Mouse (Mus musculus) heart, embryonic 15.5 days (tissue): ENCODE results near the gene Mov10. TPM values are rescaled to one million over a fixed set of nuclear protein-coding genes. Genes with fewer than 3 reads are reported as not detected.

ENCODE experiments used
- ATAC-seq: fragments of 200-750 bp; cut with Nextera tagmentation; replicated peaks from 2 replicates; pipeline ENCODE4 v1.8.0; 2017; ENCODE audit warnings: low read depth, moderate TSS enrichment; ENCODE audit not compliant: insufficient number of reproducible peaks, insufficient read depth, low FRiP score
- H3K27ac ChIP-seq: fragments of 300-500 bp; sonication (generic); 2 replicates; pipeline ENCODE4 v1.5.1; 2015; ENCODE audit warnings: mild to moderate bottlenecking, inconsistent platforms
- H3K27me3 ChIP-seq: fragments of 300-500 bp; sonication (generic); 2 replicates; pipeline ENCODE4 v1.6.1; 2015; ENCODE audit warnings: inconsistent platforms
- H3K36me3 ChIP-seq: fragments of 300-500 bp; sonication (generic); 2 replicates; pipeline ENCODE4 v1.6.1; 2015; ENCODE audit warnings: mild to moderate bottlenecking, inconsistent platforms
- H3K4me1 ChIP-seq: fragments of 300-500 bp; sonication (generic); replicated peaks from 2 replicates; pipeline ENCODE4 v1.6.1; 2015; ENCODE audit warnings: inconsistent platforms
- H3K4me2 ChIP-seq: fragments of 300-500 bp; sonication (generic); 2 replicates; pipeline ENCODE4 v1.6.1; 2015; ENCODE audit warnings: inconsistent platforms, mild to moderate bottlenecking, moderate library complexity
- H3K4me3 ChIP-seq: fragments of 300-500 bp; sonication (generic); 2 replicates; pipeline ENCODE4 v1.5.1; 2015; ENCODE audit warnings: mild to moderate bottlenecking, inconsistent platforms
- H3K9ac ChIP-seq: fragments of 300-500 bp; sonication (generic); 2 replicates; pipeline ENCODE4 v1.6.1; 2015; ENCODE audit warnings: mild to moderate bottlenecking, inconsistent platforms
- H3K9me3 ChIP-seq: fragments of 300-500 bp; sonication (generic); replicated peaks from 2 replicates; pipeline ENCODE4 v1.6.1; 2016; ENCODE audit warnings: inconsistent platforms
- WGBS: fragments of 180-500 bp; shearing (Covaris S2); methylation state at CpG from one replicate; pipeline ENCODE4 v1.1.7; 2015; ENCODE audit warnings: mixed read lengths; 5-methylcytosine and 5-hydroxymethylcytosine counted together
- polyA plus RNA-seq: library from polyadenylated mRNA; unstranded; fragments of >200 nt; fragmentation: Nextera tagmentation; extraction: Ambion mirVana; gene quantifications from 2 replicates; pipeline ENCODE4 v1.2.1, GENCODE M21; 2015

The Mov10 gene
- polyA plus RNA-seq, 1 experiment from 2014 or later, result 24.4 TPM

- no peaks in the 10 kb centered on the region for H3K27me3 ChIP-seq
- no peak overlapping the region for H3K4me3 ChIP-seq
- no peak; the same call in 1 of the 2 replicates for ATAC-seq
- no peak overlapping the region for H3K9ac ChIP-seq
- WGBS, result 42% methylated on average over 9 of the region's 9 CpGs
- peaks cover 14% of the 10 kb centered on the region for H3K4me1 ChIP-seq
- no peaks in the 10 kb centered on the region for H3K9me3 ChIP-seq
- 0 out of 2 replicates have a peak overlapping the region, but pooled peaks have one; percentile 24 for H3K27ac ChIP-seq
- H3K36me3 ChIP-seq, result peaks cover 42% of the 10 kb centered on the region
- no peak overlapping the region for H3K4me2 ChIP-seq
Observed at GRCm38 (mm10) chr3:104805539-104805938, 12.8 kb downstream of the Mov10 start.

- Histone ChIP-seq H3K9ac (no peak overlapping the region), H3K4me2 (no peak overlapping the region), H3K36me3 (peaks cover 55% of the 10 kb centered on the region), H3K27me3 (no peaks in the 10 kb centered on the region), H3K4me3 (no peak overlapping the region), H3K4me1 (peaks cover 14% of the 10 kb centered on the region), H3K27ac (no peak overlapping the region), H3K9me3 (no peaks in the 10 kb centered on the region)
- ATAC-seq, result no peak
- 94% methylated on average over 10 of the region's 10 CpGs for WGBS
Observed at GRCm38 (mm10) chr3:104804312-104804711, 14.1 kb downstream of the Mov10 start.

GRCm38 (mm10) chr3:104801481-104801880, 16.9 kb downstream of the Mov10 start:
- no peak overlapping the region for H3K27ac ChIP-seq
- no peaks in the 10 kb centered on the region for H3K9me3 ChIP-seq
- H3K4me3 ChIP-seq, result no peak overlapping the region
- peaks cover 12% of the 10 kb centered on the region for H3K4me1 ChIP-seq
- no peaks in the 10 kb centered on the region for H3K27me3 ChIP-seq
- no peak overlapping the region for H3K9ac ChIP-seq
- 88% methylated on average over 6 of the region's 6 CpGs for WGBS
- H3K4me2 ChIP-seq, result no peak overlapping the region
- peaks cover 72% of the 10 kb centered on the region for H3K36me3 ChIP-seq
- ATAC-seq, result no peak

- Histone ChIP-seq H3K9ac (no peak overlapping the region), H3K9me3 (no peaks in the 10 kb centered on the region), H3K4me2 (no peak overlapping the region), H3K27me3 (no peaks in the 10 kb centered on the region), H3K27ac (no peak overlapping the region), H3K4me3 (no peak overlapping the region), H3K36me3 (peaks cover 79% of the 10 kb centered on the region), H3K4me1 (peaks cover 12% of the 10 kb centered on the region)
- no peak for ATAC-seq
- 93% methylated on average over 11 of the region's 11 CpGs for WGBS
Observed at GRCm38 (mm10) chr3:104800681-104801080, 17.7 kb downstream of the Mov10 start.

GRCm38 (mm10) chr3:104796430-104797082, 21.8 kb downstream of the Mov10 start:
- Histone ChIP-seq H3K27ac (0 out of 2 replicates have a peak overlapping the region, but pooled peaks have one; percentile 90), H3K9me3 (no peaks in the 10 kb centered on the region), H3K4me1 (peaks cover 49% of the 10 kb centered on the region), H3K27me3 (no peaks in the 10 kb centered on the region), H3K4me2 (no peak overlapping the region), H3K4me3 (no peak overlapping the region), H3K9ac (no peak overlapping the region), H3K36me3 (peaks cover 61% of the 10 kb centered on the region)
- no peak for ATAC-seq
- WGBS, result 66% methylated on average over 15 of the region's 15 CpGs

- Histone ChIP-seq H3K27me3 (no peaks in the 10 kb centered on the region), H3K36me3 (peaks cover 53% of the 10 kb centered on the region), H3K9me3 (no peaks in the 10 kb centered on the region), H3K4me3 (no peak overlapping the region), H3K9ac (no peak overlapping the region), H3K27ac (peak overlapping the region; percentile 90), H3K4me2 (no peak overlapping the region), H3K4me1 (peaks cover 57% of the 10 kb centered on the region)
- no peak for ATAC-seq
- WGBS, result 65% methylated on average over 15 of the region's 15 CpGs
Observed at GRCm38 (mm10) chr3:104795661-104796340, 22.6 kb downstream of the Mov10 start.

- Histone ChIP-seq H3K9ac (peak overlapping the region; percentile 15; the same call in 1 of the 2 replicates), H3K36me3 (peaks cover 45% of the 10 kb centered on the region), H3K27ac (peak overlapping the region; percentile 90), H3K27me3 (no peaks in the 10 kb centered on the region), H3K4me2 (no peak overlapping the region), H3K4me3 (no peak overlapping the region), H3K4me1 (peaks cover 65% of the 10 kb centered on the region), H3K9me3 (no peaks in the 10 kb centered on the region)
- ATAC-seq, result no peak
- 48% methylated on average over 12 of the region's 12 CpGs for WGBS
Observed at GRCm38 (mm10) chr3:104794953-104795470, 23.4 kb downstream of the Mov10 start.

- Histone ChIP-seq H3K27me3 (no peaks in the 10 kb centered on the region), H3K4me2 (peak overlapping the region; percentile 31), H3K36me3 (peaks cover 37% of the 10 kb centered on the region), H3K27ac (peak overlapping the region; percentile 90), H3K9ac (peak overlapping the region; percentile 20; the same call in 1 of the 2 replicates), H3K4me1 (peaks cover 68% of the 10 kb centered on the region), H3K9me3 (no peaks in the 10 kb centered on the region), H3K4me3 (0 out of 2 replicates have a peak overlapping the region, but pooled peaks have one; percentile 4)
- WGBS, result 34% methylated on average over 20 of the region's 20 CpGs
- peak; percentile 95 for ATAC-seq
Observed at GRCm38 (mm10) chr3:104793871-104794828, 24.2 kb downstream of the Mov10 start.

GRCm38 (mm10) chr3:104792360-104793270, 25.7 kb downstream of the Mov10 start:
- H3K4me3 ChIP-seq, result no peak overlapping the region
- ATAC-seq, result no peak
- peaks cover 28% of the 10 kb centered on the region for H3K36me3 ChIP-seq
- H3K9ac ChIP-seq, result no peak overlapping the region
- H3K4me2 ChIP-seq, result peak overlapping the region; percentile 78; the same call in 1 of the 2 replicates
- peak overlapping the region; percentile 90 for H3K27ac ChIP-seq
- peaks cover 71% of the 10 kb centered on the region for H3K4me1 ChIP-seq
- no peaks in the 10 kb centered on the region for H3K9me3 ChIP-seq
- H3K27me3 ChIP-seq, result no peaks in the 10 kb centered on the region
- WGBS, result 50% methylated on average over 15 of the region's 15 CpGs

GRCm38 (mm10) chr3:104791671-104792070, 26.7 kb downstream of the Mov10 start:
- ATAC-seq, result no peak
- H3K4me1 ChIP-seq, result peaks cover 71% of the 10 kb centered on the region
- peak overlapping the region; percentile 95; the same call in 1 of the 2 replicates for H3K27ac ChIP-seq
- peak overlapping the region; percentile 78 for H3K4me2 ChIP-seq
- H3K4me3 ChIP-seq, result no peak overlapping the region
- H3K9ac ChIP-seq, result no peak overlapping the region
- no peaks in the 10 kb centered on the region for H3K9me3 ChIP-seq
- H3K36me3 ChIP-seq, result peaks cover 21% of the 10 kb centered on the region
- no peaks in the 10 kb centered on the region for H3K27me3 ChIP-seq
- WGBS, result 85% methylated on average over 8 of the region's 8 CpGs
